Mouse (Mus musculus): ENCODE results near the gene Asnsd1. TPM values are rescaled to one million over a fixed set of nuclear protein-coding genes. Genes with fewer than 3 reads are reported as not detected.

The Asnsd1 gene
- 58.2 and 58.8 TPM in 2 replicates for polyA plus RNA-seq (2012; rRNA removed)

GRCm38 (mm10) chr1:53352327-53353261, at the start of gene Asnsd1, which contains the start of the genes Asdurf and Gm28551:
TSS of gene Asnsd1 (minus strand) at chr1:53352752.
TSS of gene Asdurf (minus strand) at chr1:53352619.
TSS of gene Gm28551 (minus strand) at chr1:53352667.

GRCm38 (mm10) chr1:53312989-53313967, 39.3 kb downstream of the Asnsd1 start, which contains the start of gene Osgepl1:
TSS of gene Osgepl1 (plus strand) at chr1:53313624.

GRCm38 (mm10) chr1:53296581-53297383, 55.8 kb downstream of the Asnsd1 start, which contains the start of the genes Pms1, Ormdl1 and Gm28778:
TSS of gene Pms1 (minus strand) at chr1:53297018.
TSS of gene Ormdl1 (plus strand) at chr1:53297095.
TSS of gene Gm28778 (plus strand) at chr1:53297111.

Other genes starting within 250 kb of the Asnsd1 start
- 0.20 and 0.29 TPM in 2 replicates for gene 1700019A02Rik, start 165.1 kb downstream of the Asnsd1 start, polyA plus RNA-seq (2012; rRNA removed)
- 12.9 and 14.2 TPM in 2 replicates for gene Pms1, start 55.7 kb downstream of the Asnsd1 start, polyA plus RNA-seq (2012; rRNA removed)
- gene Ormdl1, start 55.7 kb downstream of the Asnsd1 start, polyA plus RNA-seq (2012; rRNA removed): 28.9 and 47.4 TPM in 2 replicates
- gene Gm28778, start 55.6 kb downstream of the Asnsd1 start, polyA plus RNA-seq (2012; rRNA removed): 1.3 and 2.3 TPM in 2 replicates
- gene Osgepl1, start 39.1 kb downstream of the Asnsd1 start, polyA plus RNA-seq (2012; rRNA removed): 15.3 and 24.0 TPM in 2 replicates
- gene Asdurf, start 133 bp downstream of the Asnsd1 start, polyA plus RNA-seq (2012; rRNA removed): not detected in 2 replicates
- 0.42 and 0.61 TPM in 2 replicates for gene Gm28551, start 85 bp downstream of the Asnsd1 start, polyA plus RNA-seq (2012; rRNA removed)